Mouse (Mus musculus): ENCODE measurements around the gene L3mbtl2.

The L3mbtl2 gene

GRCm38 (mm10) chr15:81729241-81729791, 65.6 kb downstream of the L3mbtl2 start:
- ChIA-PET POLR2A (interaction anchor here (0.5 to 3.5 kb wide), 35 partner anchors 9 to 383 kb away, joined by 3 to 37 read pairs (median 5); partner anchors contain the start of genes Aco2 (in 2 of the 4), Phf5a (in 2 of the 4), Rangap1 (in 2 of the 4) and Zc3h7b (in 2 of the 4)), CTCF (interaction anchor here in 2 of 4 experiments (0.8 to 1.2 kb wide), 3 partner anchors 10 to 30 kb away, joined by 3 to 4 read pairs (median 4); no protein-coding TSS in a partner anchor)

DNA sequence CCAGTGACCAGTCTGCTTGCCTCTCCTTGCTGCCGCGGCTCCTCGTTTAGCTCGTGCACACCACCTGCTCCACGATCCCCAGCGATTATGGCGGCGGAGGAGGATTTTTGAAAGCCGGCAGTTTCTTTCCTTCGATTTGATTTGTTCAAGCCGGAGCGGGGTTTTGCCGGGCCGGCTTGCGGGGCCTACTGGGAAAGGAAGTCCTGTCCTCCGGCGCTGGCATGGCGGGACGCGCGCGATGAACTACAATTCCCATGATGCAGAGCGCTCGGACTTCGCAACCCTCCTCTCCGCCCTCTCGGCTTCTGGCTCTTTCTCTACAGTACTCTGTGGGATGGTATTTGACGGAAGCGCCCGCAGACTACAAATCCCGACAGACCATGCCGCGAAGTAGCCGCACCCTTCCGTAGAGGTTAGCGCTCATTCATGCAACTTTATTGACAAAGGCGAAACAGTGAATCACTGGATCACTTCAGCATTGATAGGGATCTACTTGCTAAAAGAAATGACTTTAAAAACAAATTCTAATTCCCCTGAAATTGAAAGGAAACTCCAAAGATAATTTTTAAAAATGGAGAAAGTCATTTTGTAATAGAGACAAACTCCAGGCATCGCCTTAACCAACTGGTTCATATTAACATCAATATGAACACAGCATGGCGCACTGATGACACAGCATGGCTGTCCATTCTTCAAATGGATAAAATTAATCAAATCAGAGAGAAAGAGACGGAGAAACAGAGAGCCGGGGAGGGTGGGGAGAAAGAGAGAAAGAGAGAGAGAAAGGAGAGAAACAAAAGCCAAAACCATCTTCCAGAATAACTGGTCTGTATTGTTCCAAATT, 66.3 kb downstream of the L3mbtl2 start:
- CTCF ChIA-PET, result interaction anchor here in 1 of 4 experiments (0.8 kb wide), 1 partner anchor 12 kb away, joined by 4 read pairs; no protein-coding TSS in a partner anchor
- POLR2A ChIA-PET, result interaction anchor here (0.5 to 3.5 kb wide), 24 partner anchors 10 to 383 kb away, joined by 3 to 37 read pairs (median 5); partner anchors contain the start of genes Aco2 (in 2 of the 4), Phf5a (in 2 of the 4), Rangap1 (in 2 of the 4) and Zc3h7b (in 2 of the 4)

GRCm38 (mm10) chr15:81735075-81735474, 71.4 kb downstream of the L3mbtl2 start:
- ChIA-PET POLR2A (interaction anchor here in 3 of 4 experiments (0.6 to 5.1 kb wide), 16 partner anchors 10 to 235 kb away, joined by 3 to 64 read pairs (median 4); partner anchors contain the start of genes Tob2 (in 1 of the 3) and Zc3h7b (in 1 of the 3)), CTCF (interaction anchor here in 1 of 4 experiments (0.8 to 1.9 kb wide), 2 partner anchors 13 to 35 kb away, joined by 3 to 4 read pairs; no protein-coding TSS in a partner anchor)
